Mouse (Mus musculus) CD4-positive helper T cell, adult 2 months (primary cell): ENCODE results near the gene Ccna1.

Source experiments
- DNase-seq: peaks from one replicate; pipeline ENCODE4 v3.0.0-alpha.2; 2012; ENCODE audit warnings: low read depth, missing footprints, low spot score

Ccna1 gene

DNA sequence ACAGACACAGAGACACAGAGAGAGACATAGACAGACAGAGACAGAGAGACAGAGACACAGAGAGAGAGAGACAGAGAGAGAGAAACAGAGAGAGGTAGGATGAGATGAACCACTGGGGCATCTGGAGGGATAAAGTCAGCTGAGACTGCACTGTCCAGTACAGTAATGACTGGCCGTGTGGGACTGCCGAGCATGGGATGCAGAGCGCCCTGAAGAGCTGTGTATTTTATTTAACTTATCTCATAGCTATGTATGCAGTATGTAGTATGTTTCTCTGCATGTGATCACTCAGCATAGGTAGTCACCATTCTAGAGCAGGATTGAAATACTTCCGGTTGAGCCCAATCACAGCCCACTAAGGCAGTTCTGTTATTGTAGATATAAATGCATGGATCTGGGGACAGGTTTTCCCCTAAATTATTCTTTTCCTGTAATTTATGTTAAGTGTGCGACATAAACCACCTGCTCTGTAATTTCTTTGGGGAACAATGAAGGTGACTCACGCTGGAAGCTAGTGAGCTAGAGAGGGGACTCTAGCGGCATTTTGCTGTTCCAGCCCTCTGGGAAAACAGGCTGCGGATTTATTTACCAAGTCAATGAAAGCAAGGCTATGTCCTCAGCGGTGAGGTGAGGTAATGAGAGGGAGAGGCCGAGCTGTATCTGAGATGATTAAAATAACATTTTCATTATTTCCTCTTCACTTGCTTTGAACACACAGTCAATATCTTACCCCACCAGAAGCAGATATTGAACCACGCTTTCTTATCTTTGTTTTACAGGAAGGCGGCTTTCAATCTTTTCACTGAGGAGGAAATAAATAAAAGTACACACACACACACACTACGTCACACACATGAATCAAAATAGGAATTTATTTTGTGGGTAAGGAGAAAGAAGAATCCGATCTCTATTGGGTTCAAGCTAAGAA lies 10.7 kb upstream of the Ccna1 start:
- no peak for DNase-seq

DNA sequence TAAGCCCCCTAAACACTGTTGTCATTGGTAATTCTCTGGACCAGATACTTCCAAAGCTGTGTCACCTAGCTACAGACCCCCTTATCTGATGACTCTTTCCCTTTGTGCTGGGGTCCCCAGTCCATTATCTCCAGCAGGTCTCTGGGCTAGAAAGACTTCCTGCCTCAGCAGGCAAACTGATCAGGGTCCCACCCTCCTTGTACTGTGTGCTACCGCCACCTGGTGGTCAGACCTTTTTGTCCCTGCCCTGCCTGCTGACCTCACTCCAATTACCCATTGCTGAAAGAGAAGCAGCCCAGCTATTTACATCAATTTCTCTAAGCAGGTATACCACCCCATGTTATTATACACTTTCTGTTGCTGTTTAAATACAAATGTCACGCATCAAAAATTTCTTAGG lies 9.1 kb upstream of the Ccna1 start:
- DNase-seq = peak; percentile 7

DNA sequence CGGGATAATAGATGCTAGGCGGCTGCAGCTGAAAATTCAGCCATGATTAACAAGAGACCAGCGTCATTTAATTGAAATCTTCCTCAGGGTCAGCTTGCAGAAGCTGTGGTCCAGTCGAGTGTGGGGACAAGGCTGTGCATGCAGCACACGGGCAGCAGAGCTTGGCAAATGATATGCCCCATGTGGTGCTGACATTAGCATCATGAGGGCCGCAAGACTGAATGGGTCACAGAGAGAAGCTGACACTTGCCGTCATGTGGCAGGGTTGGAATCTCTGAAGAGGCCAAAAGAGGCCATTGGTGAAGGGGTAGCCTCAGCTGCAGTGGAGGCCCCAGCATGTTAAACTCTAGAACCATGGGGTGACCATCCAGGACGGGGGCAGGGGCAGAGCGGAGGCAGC lies 7.4 kb upstream of the Ccna1 start:
- no peak for DNase-seq

DNA sequence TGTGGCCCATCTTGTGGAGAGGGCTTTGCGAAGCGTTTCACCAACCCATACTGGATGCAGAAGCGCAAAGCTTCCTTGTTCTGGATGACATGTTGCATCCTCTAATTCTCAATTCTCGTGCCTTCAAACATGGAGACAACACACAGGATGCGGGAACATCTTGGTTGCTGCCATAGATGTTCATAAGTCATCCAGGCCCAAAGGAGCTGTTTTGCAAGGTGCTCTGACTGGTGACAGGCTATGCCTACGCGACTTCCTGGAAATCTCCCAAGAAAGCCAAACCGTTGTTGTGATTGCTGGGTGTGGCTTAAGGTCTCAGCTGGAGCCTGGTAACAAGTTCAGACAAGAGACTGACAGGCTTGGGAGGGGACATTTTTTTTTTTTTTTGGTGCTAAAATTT lies 1.1 kb upstream of the Ccna1 start:
- no peak for DNase-seq

DNA sequence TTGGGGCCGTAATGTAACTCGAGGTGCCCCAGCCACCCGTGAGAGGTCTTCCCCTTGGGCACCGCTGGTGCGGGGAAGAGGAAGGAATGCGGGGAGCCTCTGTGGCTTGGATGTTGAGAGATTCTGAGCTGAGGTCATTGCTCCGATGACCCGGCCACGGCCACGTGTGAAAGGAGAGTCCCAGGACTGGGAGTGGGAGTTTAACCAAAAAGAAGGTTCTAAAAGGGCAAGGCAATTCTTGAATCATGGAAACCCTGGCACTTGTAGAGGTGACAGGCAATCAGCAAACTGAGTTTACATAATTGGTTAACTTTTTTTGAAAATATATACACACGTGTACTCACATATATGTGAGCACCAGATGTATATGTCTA lies 433 bp upstream of the Ccna1 start:
- DNase-seq = no peak

DNA sequence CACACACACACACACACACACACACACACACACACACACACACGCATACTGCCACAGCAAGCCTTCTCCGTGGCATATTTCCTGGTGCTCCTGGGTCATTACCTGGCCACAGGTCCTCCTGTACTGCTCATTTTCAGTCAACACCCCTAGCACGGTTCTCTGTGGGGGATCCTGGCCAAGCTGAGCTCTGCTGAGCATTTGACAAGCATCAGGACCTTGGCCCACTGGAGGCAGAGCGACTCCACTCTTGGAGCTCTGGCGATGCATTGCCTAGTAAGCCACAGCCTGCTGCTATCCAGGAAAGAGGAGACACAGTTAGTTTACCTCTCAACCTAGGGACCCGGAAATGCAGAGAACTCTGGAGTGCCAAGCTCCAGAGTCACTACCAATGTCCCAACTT lies 1.1 kb downstream of the Ccna1 start:
- no peak for DNase-seq

DNA sequence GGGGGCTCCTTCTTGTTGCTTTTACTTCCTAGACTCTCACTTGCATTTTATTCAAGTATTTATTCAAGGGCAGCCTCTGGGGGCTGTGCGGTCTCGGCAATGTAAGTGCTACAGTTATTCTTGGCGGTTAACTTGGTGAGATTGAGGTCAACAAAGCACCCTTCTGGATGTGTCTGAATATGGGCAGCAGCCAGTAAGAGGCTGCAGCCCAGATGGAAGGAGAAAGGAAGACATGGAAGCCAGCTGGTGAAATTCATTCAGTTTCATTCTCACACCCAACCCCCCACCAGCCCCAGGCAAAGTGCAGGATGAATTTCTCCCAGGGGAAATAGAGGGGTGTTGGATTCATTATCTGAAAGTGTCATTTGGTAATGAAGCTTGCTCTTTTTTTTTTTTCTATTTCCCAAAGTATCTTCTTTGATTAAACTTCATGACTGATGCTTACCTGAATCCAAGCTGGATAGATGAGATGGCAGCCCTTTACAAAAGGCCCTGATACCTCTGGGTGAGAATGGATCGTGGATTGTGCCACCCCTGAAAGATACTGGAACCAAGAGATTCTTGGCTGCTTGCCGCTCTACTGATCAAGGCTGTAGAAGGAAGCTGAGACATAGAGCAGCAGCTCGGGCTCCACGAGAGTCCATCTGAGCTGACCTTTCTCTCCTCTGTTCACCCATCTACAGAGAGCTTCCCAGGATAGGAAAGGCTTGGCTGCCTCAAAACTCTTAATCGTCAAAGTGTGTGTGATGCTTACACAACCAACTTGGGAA lies 10.5 kb downstream of the Ccna1 start:
- DNase-seq = no peak

DNA sequence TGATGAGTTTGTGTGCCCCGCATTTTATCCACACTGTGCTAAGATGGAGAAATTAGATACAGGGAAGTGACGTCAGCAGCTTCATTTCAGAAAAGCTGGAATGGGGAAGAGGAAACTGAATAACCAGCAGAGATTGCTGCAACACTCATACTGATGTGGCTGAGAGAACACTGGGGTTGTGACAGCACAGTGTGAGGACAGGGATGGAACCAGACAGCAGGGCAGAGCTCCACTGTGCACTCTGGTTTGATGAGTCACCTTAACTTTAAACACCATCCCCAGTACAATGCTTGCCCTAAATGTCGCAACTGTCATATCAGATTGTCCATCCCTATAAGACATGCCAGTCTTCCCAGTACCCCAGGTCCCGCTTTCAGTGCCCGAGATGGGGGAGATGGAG lies 17.7 kb downstream of the Ccna1 start:
- no peak for DNase-seq

DNA sequence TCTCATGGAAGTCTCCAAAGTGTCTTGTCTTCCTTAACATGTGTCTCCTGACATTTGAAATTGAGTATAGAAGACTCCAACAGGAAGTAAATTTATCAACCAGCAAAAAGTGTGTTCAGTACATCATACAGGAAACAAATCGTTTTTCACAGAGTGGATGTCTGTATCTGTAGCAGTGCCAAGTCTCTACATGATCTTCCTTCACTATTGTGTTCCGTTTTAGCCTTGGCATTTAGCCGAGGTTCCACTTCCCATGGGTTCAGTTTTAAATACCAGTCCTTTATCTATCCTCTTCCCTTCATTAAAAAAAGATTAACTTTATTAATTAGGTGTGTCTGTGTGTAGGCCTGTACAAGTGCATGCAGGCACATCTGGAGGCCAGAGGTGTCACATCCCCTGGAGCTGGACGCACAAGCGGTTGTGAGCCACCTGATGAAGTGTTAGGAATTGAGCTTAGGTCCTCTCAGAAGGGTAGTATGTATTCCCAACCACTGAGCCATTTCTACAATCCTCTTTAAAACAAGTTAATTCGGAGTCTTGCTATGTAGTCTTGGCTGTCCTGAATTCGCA lies 27.9 kb downstream of the Ccna1 start:
- no peak for DNase-seq

DNA sequence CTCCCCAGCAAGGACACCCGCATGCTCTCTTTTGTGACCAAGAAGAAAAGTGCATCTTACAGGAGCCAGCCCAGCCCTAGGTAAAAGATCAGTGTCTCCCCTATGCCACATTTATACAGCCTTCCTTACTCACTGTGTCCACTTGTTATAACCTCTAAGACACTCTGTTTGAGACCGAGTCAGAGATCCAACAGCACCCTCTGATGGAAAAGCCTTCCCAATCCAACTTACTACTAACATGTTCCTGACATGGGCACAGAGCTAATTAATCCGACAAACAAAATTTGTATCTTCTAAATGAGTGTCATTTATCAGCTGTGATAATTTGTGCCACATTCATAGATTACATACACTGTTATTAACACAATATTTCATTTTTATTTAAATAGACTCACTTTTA lies 29.8 kb downstream of the Ccna1 start:
- DNase-seq = no peak

DNA sequence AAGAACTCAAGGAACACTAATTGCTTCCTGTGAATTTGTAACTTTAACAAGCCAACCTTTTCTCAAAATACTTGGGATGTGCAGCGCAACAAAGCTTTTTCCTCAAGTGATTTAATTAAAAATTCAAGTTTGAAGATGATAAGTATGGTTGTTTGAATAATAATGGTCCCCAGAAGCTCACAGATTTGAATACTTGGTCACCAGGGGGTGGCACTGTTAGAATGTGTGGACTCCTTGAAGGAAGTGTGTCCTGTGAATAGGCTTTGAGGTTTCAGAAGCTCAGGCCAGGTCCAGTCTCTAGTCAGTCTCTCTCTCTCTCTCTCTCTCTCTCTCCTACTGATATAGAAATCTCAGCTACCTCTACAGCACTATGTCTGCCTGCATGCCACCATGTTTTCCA lies 32.0 kb downstream of the Ccna1 start:
- no peak for DNase-seq

DNA sequence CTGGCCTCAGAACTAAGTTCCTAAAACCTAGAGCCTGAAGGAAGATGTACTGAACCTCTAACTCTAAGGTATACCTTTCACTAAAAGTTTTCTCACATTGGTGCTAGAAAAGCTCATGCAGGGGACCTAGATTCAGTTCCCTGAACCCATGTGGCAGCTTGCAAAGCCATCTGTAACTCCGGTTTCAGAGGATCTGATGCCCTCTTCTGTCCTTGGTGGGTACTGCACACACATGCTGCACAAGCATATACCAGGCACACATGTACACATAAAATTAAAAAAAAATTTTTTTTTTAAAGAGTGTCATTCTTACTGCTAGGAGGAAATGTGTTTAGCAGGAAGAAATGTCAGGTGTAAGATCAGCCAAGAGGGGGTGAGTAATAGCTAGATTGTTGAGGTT lies 33.1 kb downstream of the Ccna1 start:
- no peak for DNase-seq

DNA sequence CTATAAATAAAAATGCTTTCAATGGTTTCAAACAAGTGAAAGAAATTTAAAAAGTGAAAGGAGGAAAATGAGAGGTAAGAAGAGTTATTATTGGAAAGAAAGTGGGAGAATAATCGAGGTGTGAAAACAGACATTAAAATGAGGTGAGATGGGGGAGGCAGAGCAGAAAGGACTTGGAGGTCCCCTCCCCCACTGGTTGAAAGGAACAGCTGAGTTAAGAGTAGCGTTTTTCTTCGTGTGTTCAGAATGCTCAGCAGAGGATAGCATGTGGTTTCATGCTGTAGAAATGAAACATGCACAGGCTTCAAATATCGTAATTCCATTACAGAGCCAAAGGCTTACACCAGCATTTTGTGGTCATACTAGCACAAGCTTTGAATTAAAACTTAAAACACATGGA lies 42.8 kb downstream of the Ccna1 start:
- no peak for DNase-seq

DNA sequence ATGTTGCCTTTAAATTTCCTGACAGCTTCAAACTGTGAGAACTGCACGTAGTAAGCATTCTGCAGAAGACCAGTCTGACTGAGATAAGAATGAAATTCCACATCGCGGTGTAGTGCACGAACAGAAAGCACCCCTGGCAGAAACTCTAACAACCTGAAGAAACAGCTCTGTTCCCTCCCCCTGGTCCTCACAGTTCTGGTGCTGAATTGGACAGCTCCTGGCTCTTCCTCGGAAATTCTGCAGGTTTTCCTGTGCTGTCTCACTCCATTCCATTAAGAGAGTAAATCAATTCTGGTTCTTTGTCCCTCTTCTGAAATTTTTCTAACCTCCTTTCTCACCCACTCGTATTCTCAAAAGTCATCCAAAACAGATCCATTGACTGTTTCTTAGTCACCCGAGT lies 43.6 kb downstream of the Ccna1 start:
- DNase-seq = no peak

DNA sequence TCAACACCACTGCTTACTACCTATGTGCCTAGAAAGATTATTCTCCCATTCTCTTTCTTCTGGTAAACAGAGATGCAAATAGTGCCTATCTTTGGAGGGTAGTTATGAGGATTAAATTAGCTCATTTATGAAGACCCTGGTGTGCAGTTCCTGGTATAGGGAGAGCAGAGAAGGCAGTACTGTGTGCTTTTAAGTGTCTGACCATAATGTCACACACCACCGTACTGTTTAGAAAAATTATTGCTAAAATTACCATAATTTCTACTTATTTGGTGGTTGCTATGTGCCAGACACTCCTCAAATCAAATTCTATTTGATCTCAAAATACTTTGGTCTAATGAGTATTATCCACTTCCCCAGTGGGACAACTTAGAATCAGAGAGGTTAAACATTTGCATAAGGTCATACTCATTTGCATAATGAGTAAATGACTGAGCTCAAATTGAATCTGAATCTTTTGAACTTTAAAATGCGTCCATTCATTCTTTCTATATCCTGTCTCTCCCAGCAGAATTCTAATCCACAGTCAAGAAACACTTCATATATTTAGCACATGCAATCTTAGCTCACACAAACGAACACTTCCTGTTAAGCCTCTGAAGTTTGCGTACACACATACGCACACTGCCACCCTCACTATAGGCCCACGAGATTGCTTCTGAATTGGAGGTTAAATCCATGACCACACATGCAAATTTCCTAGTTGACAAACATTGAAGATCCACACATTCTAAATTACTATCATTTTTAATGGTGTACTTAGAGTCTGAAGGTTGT lies 46.1 kb downstream of the Ccna1 start:
- DNase-seq = no peak

DNA sequence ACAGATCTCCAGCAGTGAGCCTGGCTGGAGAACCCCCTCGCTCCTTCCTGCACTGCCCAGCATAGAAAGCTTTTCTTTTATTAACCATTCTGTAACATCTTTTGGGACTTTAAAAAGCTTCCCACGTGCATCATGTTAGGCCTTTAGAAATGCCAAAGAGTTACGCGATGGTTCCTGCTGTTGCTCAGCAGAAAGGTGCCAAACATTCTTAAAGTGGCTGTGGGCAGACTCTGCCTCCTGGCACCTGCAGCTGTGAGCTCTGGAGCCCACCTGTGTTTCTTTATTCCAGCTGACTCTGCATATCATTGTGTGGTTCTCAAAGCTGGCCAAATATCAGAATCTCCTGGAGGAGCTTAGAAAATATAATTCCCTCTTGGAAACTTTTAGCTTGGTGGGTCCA lies 51.3 kb downstream of the Ccna1 start:
- no peak for DNase-seq

DNA sequence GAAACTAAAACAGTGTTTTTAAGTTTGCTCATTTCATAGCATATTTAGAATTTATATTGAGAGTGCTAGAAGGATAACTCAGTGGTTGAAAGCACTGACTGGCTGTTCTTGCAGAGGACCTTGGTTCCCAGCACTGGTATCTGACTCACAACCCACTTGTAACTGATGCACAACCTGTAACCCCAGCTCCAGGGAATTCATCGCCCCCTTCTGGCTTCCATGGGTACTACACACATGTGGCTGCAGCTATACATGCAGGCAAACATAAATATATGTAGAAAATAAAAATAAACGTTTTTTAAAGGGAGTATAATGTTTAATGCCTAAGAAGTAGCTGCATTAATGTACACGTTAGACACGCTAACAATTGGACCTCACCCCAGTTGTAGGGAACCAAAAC lies 53.6 kb downstream of the Ccna1 start:
- DNase-seq = no peak
